Mouse (Mus musculus) liver, postnatal 0 days (tissue): ENCODE results near the gene Pcdh9. TPM values are rescaled to one million over a fixed set of nuclear protein-coding genes. Genes with fewer than 3 reads are reported as not detected.

Experiments
- ATAC-seq: fragments of 200-750 bp; cut with Nextera tagmentation; 2 replicates; pipeline ENCODE4 v1.8.0; 2017; ENCODE audit warnings: mild to moderate bottlenecking, moderate library complexity
- DNase-seq: peaks from one replicate; pipeline ENCODE4 v3.0.0-alpha.2; 2016
- H3K27ac ChIP-seq: fragments of 300-500 bp; sonication (generic); 2 replicates; pipeline ENCODE4 v1.5.1; 2014; ENCODE audit warnings: antibody characterized with exemption, moderate library complexity, mild to moderate bottlenecking, low read depth
- H3K27me3 ChIP-seq: fragments of 300-500 bp; sonication (generic); 2 replicates; pipeline ENCODE4 v1.6.1; 2014; ENCODE audit warnings: low read length, control low read depth, mixed read lengths; ENCODE audit not compliant: insufficient read depth
- H3K36me3 ChIP-seq: fragments of 300-500 bp; sonication (generic); replicated peaks from 2 replicates; pipeline ENCODE4 v1.6.1; 2014; ENCODE audit warnings: mild to moderate bottlenecking, control low read depth, low read length, moderate library complexity, mixed read lengths; ENCODE audit not compliant: insufficient read depth
- H3K4me1 ChIP-seq: fragments of 300-500 bp; sonication (generic); 2 replicates; pipeline ENCODE4 v1.6.1; 2014; ENCODE audit warnings: antibody characterized with exemption, mild to moderate bottlenecking, control low read depth; ENCODE audit not compliant: insufficient read depth
- H3K4me2 ChIP-seq: fragments of 300-500 bp; sonication (generic); 2 replicates; pipeline ENCODE4 v1.6.1; 2014; ENCODE audit warnings: low read depth, mild to moderate bottlenecking, low read length, moderate library complexity, mixed read lengths
- H3K4me3 ChIP-seq: fragments of 300-500 bp; sonication (generic); 2 replicates; pipeline ENCODE4 v1.5.1; 2014; ENCODE audit warnings: low read depth, low read length
- H3K9ac ChIP-seq: fragments of 300-500 bp; sonication (generic); replicated peaks from 2 replicates; pipeline ENCODE4 v1.6.1; 2014; ENCODE audit warnings: mild to moderate bottlenecking, moderate library complexity
- H3K9me3 ChIP-seq: fragments of 300-500 bp; sonication (generic); 2 replicates; pipeline ENCODE4 v1.6.1; 2016; ENCODE audit warnings: mild to moderate bottlenecking, control low read depth, low read length, mixed read lengths
- CTCF ChIP-seq: sonication (generic); IDR thresholded peaks from 2 replicates; pipeline ENCODE4 v1.5.1; 2016; ENCODE audit warnings: antibody characterized with exemption, low read depth
- EP300 ChIP-seq: IDR thresholded peaks from 2 replicates; pipeline ENCODE4 v1.6.1; 2016; ENCODE audit warnings: antibody characterized with exemption, low read depth, mild to moderate bottlenecking
- WGBS: fragments of 180-500 bp; shearing (Covaris S2); extraction: QIAGEN DNeasy Blood & Tissue Kit; methylation state at CpG from one replicate; pipeline ENCODE4 v1.1.7; 2014; ENCODE audit not compliant: insufficient replicate concordance; 5-methylcytosine and 5-hydroxymethylcytosine counted together
- polyA plus RNA-seq: library from polyadenylated mRNA; unstranded; fragments of >200 nt; fragmentation: Nextera tagmentation; extraction: Ambion mirVana; gene quantifications from 2 replicates; pipeline ENCODE4 v1.2.1, GENCODE M21; 2015

Gene Pcdh9
- polyA plus RNA-seq, 1 experiment from 2014 or later: 0.31 TPM

DNA sequence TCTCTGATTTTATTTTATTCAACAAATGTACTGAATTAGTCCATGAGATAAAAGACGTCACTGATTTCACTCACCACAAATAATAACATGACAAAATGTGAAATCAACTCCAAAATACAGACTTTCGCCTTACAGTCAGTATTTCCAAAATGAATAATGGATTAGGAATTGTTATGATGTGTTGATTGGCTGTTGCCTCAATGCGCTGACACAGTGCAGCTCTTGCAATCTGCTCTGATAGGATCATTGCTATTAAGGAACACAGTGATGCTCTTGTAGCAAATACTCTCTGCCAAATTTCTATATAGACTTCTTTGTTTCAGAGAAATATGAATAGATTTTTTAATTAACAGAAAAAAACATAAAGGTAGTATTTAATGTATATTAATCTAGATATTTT is 373.8 kb downstream of the Pcdh9 start:
- H3K9me3 ChIP-seq: no peaks in the 10 kb centered on the region
- H3K4me3 ChIP-seq: no peak overlapping the region
- H3K4me1 ChIP-seq: no peaks in the 10 kb centered on the region
- DNase-seq (no peak), ATAC-seq (no peak)
- H3K9ac ChIP-seq: no peak overlapping the region
- TF ChIP-seq EP300 (no peak), CTCF (no peak)
- H3K36me3 ChIP-seq: no peaks in the 10 kb centered on the region
- no peak overlapping the region for H3K27ac ChIP-seq
- H3K4me2 ChIP-seq: no peak overlapping the region
- no peaks in the 10 kb centered on the region for H3K27me3 ChIP-seq
- WGBS: 77% methylated on average over 3 of the region's 3 CpGs

DNA sequence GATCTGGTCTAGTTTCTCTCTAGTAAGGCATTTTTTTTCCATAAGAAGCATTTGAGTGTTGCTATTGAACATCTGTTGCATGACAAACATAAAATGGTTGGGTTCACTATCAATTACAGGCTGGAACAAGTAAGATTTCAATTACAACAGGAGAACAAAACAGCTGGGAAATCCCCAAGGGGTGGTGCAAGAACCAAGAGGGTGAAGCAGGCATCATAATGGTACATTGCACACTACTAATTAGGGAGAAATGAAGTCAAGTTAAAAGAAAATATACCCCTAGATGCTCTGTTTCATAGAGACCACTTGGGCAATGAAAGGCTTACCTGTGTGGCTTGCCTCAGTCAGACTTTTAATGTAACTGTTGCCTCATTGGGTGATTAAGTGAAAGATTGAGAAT is 384.4 kb downstream of the Pcdh9 start:
- Histone ChIP-seq H3K4me2 (no peak overlapping the region), H3K27ac (no peak overlapping the region), H3K4me3 (no peak overlapping the region), H3K9ac (no peak overlapping the region), H3K4me1 (no peaks in the 10 kb centered on the region), H3K36me3 (no peaks in the 10 kb centered on the region), H3K27me3 (no peaks in the 10 kb centered on the region), H3K9me3 (no peaks in the 10 kb centered on the region)
- DNase-seq: no peak
- TF ChIP-seq EP300 (no peak), CTCF (no peak)
- ATAC-seq: no peak

DNA sequence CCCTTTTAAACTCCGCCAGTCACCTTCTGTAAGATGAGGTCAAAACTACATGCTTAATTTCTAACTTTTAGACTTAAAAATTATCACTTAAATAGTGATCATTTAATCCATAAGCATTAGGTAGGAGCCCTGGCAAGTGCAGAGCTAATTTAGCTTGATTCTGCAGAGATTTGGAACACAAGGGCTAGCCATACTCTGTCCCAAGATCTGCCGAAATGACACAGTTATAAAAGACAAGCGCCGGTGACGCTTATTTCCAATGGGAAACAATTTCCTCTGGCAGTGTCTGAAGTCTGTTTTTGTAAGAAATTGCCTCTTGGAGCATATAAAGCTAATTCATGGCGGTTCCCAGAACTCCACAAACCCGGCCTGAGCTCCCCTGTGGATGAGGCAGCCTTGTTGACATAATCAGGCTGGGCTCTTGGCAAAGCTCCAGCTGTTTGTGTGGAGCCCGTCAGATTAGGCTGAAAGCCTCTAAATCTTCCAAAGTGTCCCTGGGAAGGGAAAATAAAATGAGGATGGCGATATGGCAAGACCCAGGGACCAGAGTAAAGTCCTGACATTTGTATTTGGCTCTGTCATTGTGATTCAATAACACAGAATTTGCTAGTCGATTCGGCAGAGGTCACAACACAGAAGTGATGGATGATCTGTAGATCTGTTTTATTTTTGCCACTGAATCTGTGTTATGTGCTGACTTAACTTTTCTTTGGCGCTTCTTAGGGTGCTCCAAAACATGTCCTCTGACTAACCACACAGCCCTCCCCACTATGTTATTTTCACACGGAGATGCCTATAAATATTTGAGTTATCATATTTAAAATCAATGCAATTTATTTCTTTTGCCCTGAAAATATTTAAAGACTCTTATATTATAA is 391.4 kb downstream of the Pcdh9 start:
- no peaks in the 10 kb centered on the region for H3K9me3 ChIP-seq
- no peak overlapping the region for H3K27ac ChIP-seq
- H3K36me3 ChIP-seq: no peaks in the 10 kb centered on the region
- peak; percentile 24 for DNase-seq
- ATAC-seq: no peak
- no peak overlapping the region for H3K4me3 ChIP-seq
- TF ChIP-seq EP300 (no peak), CTCF (no peak)
- H3K9ac ChIP-seq: no peak overlapping the region
- WGBS: 50% methylated on average over 13 of the region's 13 CpGs
- H3K27me3 ChIP-seq: no peaks in the 10 kb centered on the region
- H3K4me1 ChIP-seq: no peaks in the 10 kb centered on the region
- no peak overlapping the region for H3K4me2 ChIP-seq

DNA sequence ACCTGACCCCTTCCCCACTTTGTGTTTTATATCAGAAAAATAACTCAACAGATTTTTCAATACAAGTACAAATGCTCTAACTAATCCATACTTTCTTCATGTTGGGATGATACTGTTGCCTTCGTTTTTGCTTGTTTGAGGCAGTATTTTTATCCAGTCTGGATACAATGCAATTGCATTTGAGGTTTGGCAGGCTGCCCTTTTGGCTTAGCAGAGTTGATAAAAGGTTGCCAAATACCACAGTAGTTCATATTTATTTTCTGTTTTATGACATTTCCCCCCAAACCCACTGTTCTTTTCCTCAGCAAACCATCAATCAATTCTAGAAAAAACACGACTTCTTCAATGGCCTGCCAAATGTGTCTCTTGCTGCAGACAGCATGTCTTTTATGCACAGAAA is 415.5 kb downstream of the Pcdh9 start:
- Histone ChIP-seq H3K4me3 (no peak overlapping the region), H3K4me1 (no peaks in the 10 kb centered on the region), H3K36me3 (no peaks in the 10 kb centered on the region), H3K27ac (no peak overlapping the region), H3K9me3 (no peaks in the 10 kb centered on the region), H3K9ac (no peak overlapping the region), H3K27me3 (no peaks in the 10 kb centered on the region), H3K4me2 (no peak overlapping the region)
- DNase-seq: no peak
- ATAC-seq: no peak
- TF ChIP-seq EP300 (no peak), CTCF (no peak)
- 37% methylated on average over 2 of the region's 2 CpGs for WGBS

DNA sequence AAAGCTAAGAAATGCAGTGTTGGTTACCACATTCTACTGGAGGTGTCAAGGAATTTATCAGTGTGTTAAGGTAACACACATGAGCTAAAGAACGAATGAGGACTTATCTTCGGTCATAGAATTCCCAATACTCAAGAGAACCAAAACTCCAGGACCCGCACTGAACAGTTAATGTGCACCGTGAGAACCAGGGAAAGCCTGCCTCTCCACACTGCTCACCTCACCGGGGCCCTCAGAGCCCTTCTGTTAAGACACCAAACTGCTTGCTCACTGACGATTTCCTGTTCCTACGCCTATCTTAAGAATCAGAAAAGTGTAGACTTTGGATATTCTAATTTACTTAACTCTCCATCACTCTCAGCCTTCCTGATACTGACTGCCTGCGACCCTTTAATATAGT is 418.0 kb downstream of the Pcdh9 start:
- Histone ChIP-seq H3K4me3 (no peak overlapping the region), H3K9ac (no peak overlapping the region), H3K36me3 (no peaks in the 10 kb centered on the region), H3K4me2 (no peak overlapping the region), H3K4me1 (no peaks in the 10 kb centered on the region), H3K9me3 (no peaks in the 10 kb centered on the region), H3K27ac (no peak overlapping the region), H3K27me3 (no peaks in the 10 kb centered on the region)
- ATAC-seq (no peak), DNase-seq (no peak)
- TF ChIP-seq EP300: no peak
- no peak for TF ChIP-seq CTCF
- WGBS: 67% methylated on average over 8 of the region's 8 CpGs

DNA sequence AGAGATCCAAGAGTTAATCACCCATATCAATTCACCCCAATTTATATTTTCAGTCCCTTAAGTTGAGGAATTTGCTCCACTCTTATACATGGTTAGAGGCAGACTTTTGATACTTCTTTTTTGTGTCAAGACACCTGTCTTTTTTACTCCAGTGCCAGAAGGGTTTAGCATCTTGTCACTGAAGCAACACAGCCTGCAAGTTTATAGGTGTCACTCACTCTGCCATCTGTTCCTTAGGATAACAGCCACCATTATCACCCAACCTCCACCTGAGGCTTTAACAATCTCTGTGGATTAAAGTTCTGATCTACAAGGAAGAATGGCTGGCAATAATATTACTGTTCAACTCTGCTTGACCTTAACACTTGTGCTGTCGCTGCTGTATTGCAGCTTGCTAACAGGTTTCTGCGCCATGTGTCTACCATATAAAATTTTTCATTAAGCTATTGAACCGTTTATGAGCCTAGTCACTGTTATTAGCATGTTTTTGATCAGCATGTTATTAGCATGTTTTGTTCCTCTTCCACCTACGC is 427.1 kb downstream of the Pcdh9 start:
- DNase-seq (no peak), ATAC-seq (no peak)
- Histone ChIP-seq H3K27ac (no peak overlapping the region), H3K36me3 (no peaks in the 10 kb centered on the region), H3K4me1 (no peaks in the 10 kb centered on the region), H3K9ac (no peak overlapping the region), H3K27me3 (no peaks in the 10 kb centered on the region), H3K4me2 (no peak overlapping the region), H3K9me3 (no peaks in the 10 kb centered on the region), H3K4me3 (no peak overlapping the region)
- 79% methylated on average over 4 of the region's 4 CpGs for WGBS
- TF ChIP-seq EP300 (no peak), CTCF (no peak)
